Mouse (Mus musculus): ENCODE data around the gene Gm49486. TPM values are rescaled to one million over a fixed set of nuclear protein-coding genes. Genes with fewer than 3 reads are reported as not detected.

The Gm49486 gene
- polyA plus RNA-seq, 1 experiment from 2014 or later: 0.73 TPM

DNA sequence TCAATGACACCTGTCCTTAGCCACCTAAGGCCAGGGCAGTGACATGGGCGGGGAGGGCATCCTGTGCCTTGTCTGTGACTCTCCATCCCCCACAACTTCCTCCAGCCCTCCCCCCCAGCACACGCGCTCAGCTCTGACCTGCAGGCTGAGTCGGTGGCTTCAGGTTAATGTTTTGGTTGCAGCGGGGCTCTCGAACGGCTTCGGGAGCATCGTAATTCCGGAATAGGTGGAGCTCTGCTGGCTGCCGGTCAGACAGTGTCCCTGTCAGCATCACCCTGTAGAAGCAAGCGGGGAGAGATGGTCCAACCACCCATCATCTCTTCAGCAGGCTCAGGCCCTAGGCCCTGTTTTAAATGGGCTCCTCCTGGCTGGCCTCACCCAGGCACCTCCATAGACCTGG, 60.2 kb downstream of the Gm49486 start:
- no peak for ATAC-seq (replicated peaks; ENCODE audit: insufficient number of reproducible peaks, insufficient read depth, low FRiP score, low read depth)
- WGBS: 79% methylated on average over 12 of the region's 12 CpGs
- Histone ChIP-seq H3K4me3 (no peak overlapping the region), H3K4me2 (no peak overlapping the region), H3K4me1 (replicated peaks) (peaks cover 3% of the 10 kb centered on the region; the same call in 1 of the 2 replicates), H3K27ac (no peak overlapping the region), H3K9me3 (replicated peaks) (no peaks in the 10 kb centered on the region), H3K36me3 (no peaks in the 10 kb centered on the region; the same call in 1 of the 2 replicates), H3K9ac (no peak overlapping the region), H3K27me3 (no peaks in the 10 kb centered on the region)

DNA sequence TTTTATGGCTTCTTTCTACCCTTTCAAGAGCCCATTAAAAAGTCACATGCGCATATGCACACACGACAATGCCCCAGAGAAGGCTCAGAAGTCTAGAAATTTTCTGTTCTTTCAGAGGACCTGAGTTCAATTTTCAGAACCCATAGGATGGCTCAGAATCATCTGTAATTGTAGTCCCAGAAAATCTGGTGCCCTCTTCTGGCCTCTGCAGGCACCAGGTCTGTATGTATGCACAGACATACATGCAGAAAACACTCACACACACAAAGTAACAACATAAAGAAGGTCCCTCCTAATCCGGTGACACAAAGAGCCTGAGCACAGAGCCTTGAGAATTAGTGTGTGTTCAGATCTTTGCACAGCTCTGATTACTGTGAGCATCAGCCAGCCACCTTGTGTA, 61.1 kb downstream of the Gm49486 start:
- no peaks in the 10 kb centered on the region for H3K27me3 ChIP-seq
- ATAC-seq (replicated peaks; ENCODE audit: insufficient number of reproducible peaks, insufficient read depth, low FRiP score, low read depth): no peak
- no peak overlapping the region for H3K27ac ChIP-seq
- H3K4me2 ChIP-seq: no peak overlapping the region
- peaks cover 3% of the 10 kb centered on the region; the same call in 1 of the 2 replicates for H3K4me1 ChIP-seq (replicated peaks)
- no peaks in the 10 kb centered on the region for H3K9me3 ChIP-seq (replicated peaks)
- no peak overlapping the region for H3K4me3 ChIP-seq
- H3K36me3 ChIP-seq: no peaks in the 10 kb centered on the region; the same call in 1 of the 2 replicates
- 82% methylated on average over 3 of the region's 3 CpGs for WGBS
- no peak overlapping the region for H3K9ac ChIP-seq

DNA sequence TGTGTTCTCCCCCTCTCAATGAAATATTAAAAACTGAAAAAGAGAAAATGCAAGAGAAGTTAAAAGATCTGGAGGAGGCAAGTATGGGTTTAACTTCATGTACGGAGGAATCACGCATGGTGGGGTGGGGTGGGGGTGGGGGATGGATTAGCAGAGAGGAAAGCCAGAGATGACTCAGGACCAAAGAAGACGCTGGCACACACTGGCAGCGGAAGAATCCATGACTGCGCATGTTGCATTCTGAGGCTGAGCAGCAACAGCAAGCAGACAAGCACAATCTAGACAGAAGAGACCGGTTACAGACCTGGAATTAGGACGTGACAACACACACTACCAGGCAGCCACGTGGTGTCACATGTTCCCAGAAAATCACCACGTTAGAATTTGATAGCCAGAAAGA, 63.6 kb downstream of the Gm49486 start:
- H3K9me3 ChIP-seq (replicated peaks): no peaks in the 10 kb centered on the region
- H3K4me3 ChIP-seq: no peak overlapping the region
- H3K36me3 ChIP-seq: no peaks in the 10 kb centered on the region; the same call in 1 of the 2 replicates
- H3K27me3 ChIP-seq: no peaks in the 10 kb centered on the region
- H3K9ac ChIP-seq: no peak overlapping the region
- H3K27ac ChIP-seq: no peak overlapping the region
- no peak overlapping the region for H3K4me2 ChIP-seq
- H3K4me1 ChIP-seq (replicated peaks): peaks cover 3% of the 10 kb centered on the region; the same call in 1 of the 2 replicates
- WGBS: 81% methylated on average over 9 of the region's 9 CpGs
- no peak for ATAC-seq (replicated peaks; ENCODE audit: insufficient number of reproducible peaks, insufficient read depth, low FRiP score, low read depth)

DNA sequence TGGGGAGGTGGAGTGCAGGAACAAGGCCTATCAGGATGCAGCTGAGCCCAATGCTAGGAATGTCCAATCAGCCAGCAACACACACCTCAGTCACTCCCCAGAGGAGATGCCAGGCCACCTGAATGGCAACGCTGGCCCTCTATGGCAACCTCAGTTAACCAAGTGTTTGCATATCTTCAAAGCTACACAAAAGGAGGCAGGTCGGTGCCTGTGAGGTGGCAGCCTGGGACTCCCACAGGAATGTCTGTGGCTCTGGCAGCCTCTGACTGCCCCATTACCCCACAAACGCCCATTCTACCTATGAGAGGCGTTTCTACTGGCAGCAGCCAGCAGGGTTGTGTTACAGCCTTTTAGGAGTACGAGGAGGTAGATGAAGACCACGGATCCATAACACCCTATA, 69.4 kb downstream of the Gm49486 start:
- no peaks in the 10 kb centered on the region for H3K36me3 ChIP-seq
- H3K4me3 ChIP-seq: no peak overlapping the region
- H3K4me1 ChIP-seq (replicated peaks): no peaks in the 10 kb centered on the region
- 77% methylated on average over 6 of the region's 6 CpGs for WGBS
- H3K27ac ChIP-seq: no peak overlapping the region
- no peaks in the 10 kb centered on the region for H3K9me3 ChIP-seq (replicated peaks)
- no peak for ATAC-seq (replicated peaks; ENCODE audit: insufficient number of reproducible peaks, insufficient read depth, low FRiP score, low read depth)
- H3K4me2 ChIP-seq: no peak overlapping the region
- no peak overlapping the region for H3K9ac ChIP-seq
- H3K27me3 ChIP-seq: no peaks in the 10 kb centered on the region

DNA sequence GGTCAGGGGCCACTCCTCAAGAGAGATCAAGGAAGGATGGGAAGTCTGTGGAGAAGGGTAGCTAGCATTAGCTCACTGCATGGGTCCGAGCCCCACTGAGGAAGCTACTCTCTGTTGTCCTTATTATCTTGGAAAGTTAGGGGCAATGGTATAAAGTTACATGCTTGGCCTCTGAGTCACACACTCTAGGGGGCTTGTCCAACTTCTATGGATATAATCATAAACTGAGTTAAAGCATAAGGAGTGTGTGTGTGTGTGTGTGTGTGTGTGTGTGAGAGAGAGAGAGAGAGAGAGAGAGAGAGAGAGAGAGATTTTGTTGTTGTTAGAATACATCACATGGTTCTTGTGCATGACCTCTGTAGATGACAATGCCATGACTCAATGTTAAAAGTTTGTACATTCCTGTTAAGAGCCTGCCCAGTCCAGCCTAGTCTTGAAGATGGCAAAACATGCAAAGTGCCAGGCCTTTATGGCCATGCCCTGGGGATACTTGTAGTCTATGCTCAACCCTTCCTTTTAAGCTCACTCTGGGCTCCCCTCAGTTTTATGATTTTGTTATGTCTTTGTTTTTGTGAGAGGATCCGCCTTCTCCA, 70.5 kb downstream of the Gm49486 start:
- no peak overlapping the region for H3K4me2 ChIP-seq
- no peak overlapping the region for H3K4me3 ChIP-seq
- no peaks in the 10 kb centered on the region for H3K36me3 ChIP-seq
- WGBS: 76% methylated on average over 2 of the region's 2 CpGs
- no peaks in the 10 kb centered on the region for H3K4me1 ChIP-seq (replicated peaks)
- no peak overlapping the region for H3K9ac ChIP-seq
- no peaks in the 10 kb centered on the region for H3K9me3 ChIP-seq (replicated peaks)
- H3K27me3 ChIP-seq: no peaks in the 10 kb centered on the region
- no peak for ATAC-seq (replicated peaks; ENCODE audit: insufficient number of reproducible peaks, insufficient read depth, low FRiP score, low read depth)
- no peak overlapping the region for H3K27ac ChIP-seq

DNA sequence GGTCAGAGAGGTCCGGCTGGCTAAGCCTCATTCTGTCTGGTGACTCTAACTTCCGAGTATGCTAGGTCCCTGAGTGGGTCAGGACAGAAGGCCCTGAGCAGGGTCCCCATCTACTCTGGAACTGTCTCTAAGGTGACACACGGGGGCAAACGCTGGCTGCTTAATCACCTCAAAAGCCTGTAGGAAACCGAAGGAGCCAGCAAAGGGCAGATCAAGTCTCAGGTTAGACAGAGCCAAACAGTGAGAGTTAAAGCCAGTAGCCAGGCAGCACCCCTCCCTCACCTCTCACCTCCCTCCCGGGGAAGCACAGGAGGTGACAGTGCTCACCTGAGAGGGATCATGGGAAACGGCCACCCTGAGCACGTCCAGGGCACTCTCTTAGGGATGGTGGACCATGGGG, 74.5 kb downstream of the Gm49486 start:
- 76% methylated on average over 8 of the region's 8 CpGs for WGBS

DNA sequence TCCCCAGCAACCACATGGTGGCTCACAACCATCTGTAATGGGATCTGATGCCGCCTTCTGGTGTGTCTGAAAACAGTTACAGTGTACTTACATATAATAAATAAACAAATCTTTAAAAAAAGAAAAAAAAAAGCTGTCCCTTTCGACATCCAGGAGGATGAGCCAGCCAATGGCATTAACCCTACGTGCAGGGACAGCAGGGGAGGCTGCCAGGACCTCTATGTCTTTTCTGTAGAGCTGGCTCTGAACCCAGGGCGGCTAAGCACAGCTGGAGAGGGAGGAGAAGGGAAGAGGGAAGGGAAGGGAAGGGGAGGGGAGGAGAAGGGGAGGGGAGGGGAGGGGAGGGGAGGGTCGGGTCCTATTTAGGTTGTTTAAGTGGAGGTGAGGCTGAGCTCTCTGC, 75.6 kb downstream of the Gm49486 start:
- Histone ChIP-seq H3K4me2 (no peak overlapping the region), H3K4me3 (no peak overlapping the region), H3K9me3 (replicated peaks) (no peaks in the 10 kb centered on the region), H3K27me3 (no peaks in the 10 kb centered on the region; the same call in 1 of the 2 replicates), H3K36me3 (peaks cover 8% of the 10 kb centered on the region), H3K9ac (no peak overlapping the region), H3K27ac (no peak overlapping the region), H3K4me1 (replicated peaks) (no peaks in the 10 kb centered on the region)
- WGBS: 59% methylated on average over 4 of the region's 5 CpGs
- no peak for ATAC-seq (replicated peaks; ENCODE audit: insufficient number of reproducible peaks, insufficient read depth, low FRiP score, low read depth)

More for the DNA sequence above, 74.5 kb downstream of the Gm49486 start:
- ATAC-seq (replicated peaks; ENCODE audit: insufficient number of reproducible peaks, insufficient read depth, low FRiP score, low read depth): no peak
- H3K4me3 ChIP-seq: no peak overlapping the region
- no peak overlapping the region for H3K4me2 ChIP-seq
- H3K27ac ChIP-seq: no peak overlapping the region
- H3K4me1 ChIP-seq (replicated peaks): no peaks in the 10 kb centered on the region
- H3K36me3 ChIP-seq: peaks cover 8% of the 10 kb centered on the region
- no peaks in the 10 kb centered on the region for H3K9me3 ChIP-seq (replicated peaks)
- H3K9ac ChIP-seq: no peak overlapping the region
- no peaks in the 10 kb centered on the region; the same call in 1 of the 2 replicates for H3K27me3 ChIP-seq

DNA sequence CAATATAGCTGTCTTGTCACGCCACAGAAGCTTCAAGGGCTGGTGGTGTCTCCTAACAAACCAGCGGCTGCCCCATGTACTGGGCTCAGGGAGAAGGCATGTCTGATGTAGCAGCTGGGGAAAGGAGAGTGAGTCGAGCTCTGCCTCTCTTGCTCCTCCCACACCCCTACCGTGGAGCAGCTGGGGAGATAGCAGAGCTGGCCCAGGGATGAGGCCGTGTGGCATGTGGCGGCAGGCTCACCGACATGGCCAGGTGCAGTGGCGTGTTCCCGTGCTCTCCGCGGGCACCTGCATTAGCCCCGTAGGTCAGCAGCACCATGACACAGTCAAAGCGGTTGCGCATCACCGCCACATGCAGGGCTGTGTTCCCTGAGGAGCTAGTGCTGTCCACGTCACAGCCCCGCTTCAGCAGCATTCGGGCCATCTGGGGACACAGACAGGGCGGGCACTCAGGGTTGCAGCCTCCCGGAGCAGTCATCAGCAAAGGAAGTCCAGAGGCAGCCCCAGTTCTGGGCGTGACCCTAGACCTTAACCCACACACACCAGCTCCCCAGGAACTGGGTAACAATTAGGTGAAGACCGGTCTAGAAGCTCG, 76.9 kb downstream of the Gm49486 start:
- H3K27me3 ChIP-seq: no peaks in the 10 kb centered on the region; the same call in 1 of the 2 replicates
- H3K9ac ChIP-seq: no peak overlapping the region
- no peaks in the 10 kb centered on the region for H3K4me1 ChIP-seq (replicated peaks)
- H3K4me2 ChIP-seq: no peak overlapping the region
- ATAC-seq (replicated peaks; ENCODE audit: insufficient number of reproducible peaks, insufficient read depth, low FRiP score, low read depth): no peak
- H3K27ac ChIP-seq: no peak overlapping the region
- H3K4me3 ChIP-seq: no peak overlapping the region
- 61% methylated on average over 23 of the region's 23 CpGs for WGBS
- H3K9me3 ChIP-seq (replicated peaks): no peaks in the 10 kb centered on the region
- H3K36me3 ChIP-seq: peaks cover 15% of the 10 kb centered on the region

Other genes with a start within 250 kb of the Gm49486 start
- gene H1f0, start 200.9 kb upstream of the Gm49486 start, polyA plus RNA-seq (2015; fragmentation: Nextera tagmentation; extraction: Ambion mirVana): 289 and 300 TPM in 2 replicates
- not detected in 2 replicates for gene Galr3, start 187.5 kb upstream of the Gm49486 start, polyA plus RNA-seq (2015; fragmentation: Nextera tagmentation; extraction: Ambion mirVana)
- gene Ankrd54, start 166.5 kb upstream of the Gm49486 start, polyA plus RNA-seq (2015; fragmentation: Nextera tagmentation; extraction: Ambion mirVana): 20.4 and 31.6 TPM in 2 replicates
- gene Eif3l, start 154.2 kb upstream of the Gm49486 start, polyA plus RNA-seq (2015; fragmentation: Nextera tagmentation; extraction: Ambion mirVana): 131 and 151 TPM in 2 replicates
- gene Micall1, start 120.5 kb upstream of the Gm49486 start, polyA plus RNA-seq (2015; fragmentation: Nextera tagmentation; extraction: Ambion mirVana): 20.2 and 23.3 TPM in 2 replicates
- 207 and 240 TPM in 2 replicates for gene Polr2f, start 88.4 kb upstream of the Gm49486 start, polyA plus RNA-seq (2015; fragmentation: Nextera tagmentation; extraction: Ambion mirVana)
- gene 1700088E04Rik, start 88.1 kb upstream of the Gm49486 start, polyA plus RNA-seq (2015; fragmentation: Nextera tagmentation; extraction: Ambion mirVana): 7.4 and 8.1 TPM in 2 replicates
- gene Sox10, start 64.2 kb upstream of the Gm49486 start, polyA plus RNA-seq (2015; fragmentation: Nextera tagmentation; extraction: Ambion mirVana): 0.45 and 1.3 TPM in 2 replicates
- 29.5 and 39.9 TPM in 2 replicates for gene Pick1, start 218 bp upstream of the Gm49486 start, polyA plus RNA-seq (2015; fragmentation: Nextera tagmentation; extraction: Ambion mirVana)
- 0.60 TPM in 2 replicates for gene Slc16a8, start 25.4 kb downstream of the Gm49486 start, polyA plus RNA-seq (2015; fragmentation: Nextera tagmentation; extraction: Ambion mirVana)
- gene Baiap2l2, start 56.1 kb downstream of the Gm49486 start, polyA plus RNA-seq (2015; fragmentation: Nextera tagmentation; extraction: Ambion mirVana): 9.8 and 9.9 TPM in 2 replicates
- gene Pla2g6, start 99.0 kb downstream of the Gm49486 start, polyA plus RNA-seq (2015; fragmentation: Nextera tagmentation; extraction: Ambion mirVana): 9.9 and 13.5 TPM in 2 replicates
- gene Maff, start 117.2 kb downstream of the Gm49486 start, polyA plus RNA-seq (2015; fragmentation: Nextera tagmentation; extraction: Ambion mirVana): 3.5 and 3.8 TPM in 2 replicates
- 58.3 and 83.8 TPM in 2 replicates for gene Tmem184b, start 174.2 kb downstream of the Gm49486 start, polyA plus RNA-seq (2015; fragmentation: Nextera tagmentation; extraction: Ambion mirVana)
- gene Csnk1e, start 226.2 kb downstream of the Gm49486 start, polyA plus RNA-seq (2015; fragmentation: Nextera tagmentation; extraction: Ambion mirVana): 74.9 and 81.9 TPM in 2 replicates